Mouse (Mus musculus): ENCODE measurements around the gene Mrc2.

The Mrc2 gene

DNA sequence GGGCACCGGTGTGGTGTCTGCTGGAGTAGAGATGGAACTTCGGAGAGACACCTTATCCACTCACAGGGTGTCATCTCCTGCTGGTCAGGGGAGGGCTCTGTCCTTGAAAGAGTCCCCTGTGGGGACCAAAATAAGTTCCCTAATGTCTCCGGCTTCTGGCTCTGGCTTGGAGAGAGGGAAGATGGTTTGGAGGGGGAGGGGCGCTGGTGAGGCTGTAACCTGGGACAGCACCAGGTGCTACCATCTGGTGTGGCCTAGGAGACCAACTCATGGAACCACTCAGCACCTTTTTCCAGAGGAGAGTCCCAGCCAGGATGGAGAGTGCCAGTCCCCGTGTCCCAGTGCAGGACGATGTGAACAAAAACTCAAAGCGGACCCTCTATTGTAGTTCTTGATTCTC is 58.2 kb downstream of the Mrc2 start:
- no peak for DNase-seq (ENCODE audit: low spot score)

DNA sequence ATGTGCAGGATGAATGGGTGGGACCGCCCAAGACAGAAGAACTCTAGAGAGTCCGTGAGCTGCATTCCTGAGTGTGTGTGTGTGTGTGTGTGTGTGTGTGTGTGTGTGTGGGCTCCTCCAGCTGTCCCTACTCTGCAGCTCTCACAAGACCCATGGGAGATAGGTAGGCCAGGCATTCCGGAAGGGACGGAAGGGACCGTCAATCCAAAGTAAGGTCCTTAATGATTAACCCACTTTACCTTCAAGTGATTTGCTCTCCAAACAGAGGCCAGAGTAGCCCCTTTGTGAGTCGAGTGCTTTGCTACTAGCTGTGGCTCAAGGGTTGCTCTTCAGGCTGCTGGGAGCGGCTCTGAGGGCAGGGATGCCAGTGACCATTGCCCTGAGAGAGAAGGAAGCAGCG is 59.7 kb downstream of the Mrc2 start:
- no peak for DNase-seq (ENCODE audit: low spot score)

GRCm38 (mm10) chr11:105352954-105353890 is 60.8 kb downstream of the Mrc2 start:
- no peak for DNase-seq (ENCODE audit: low spot score)

DNA sequence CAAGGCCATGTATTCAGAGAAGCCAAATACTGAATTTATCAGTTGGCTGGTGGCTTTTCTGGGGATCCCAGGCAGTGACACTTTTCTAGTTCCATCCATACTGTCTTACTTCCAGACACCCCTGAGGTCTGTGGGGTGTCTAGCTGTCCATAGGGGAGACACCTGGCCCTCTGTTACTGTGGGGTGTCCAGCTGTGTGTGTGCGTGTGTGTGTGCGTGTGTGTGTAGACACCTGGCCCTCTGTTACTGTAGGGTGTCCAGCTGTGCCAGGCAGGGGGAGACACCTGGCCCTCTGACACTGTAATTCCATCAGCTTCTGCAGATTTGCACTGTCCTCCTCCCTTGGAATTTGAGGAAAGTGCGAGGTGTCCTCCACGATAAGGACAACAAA is 61.4 kb downstream of the Mrc2 start:
- no peak for DNase-seq (ENCODE audit: low spot score)

- DNase-seq (ENCODE audit: low spot score), result no peak
Measured at GRCm38 (mm10) chr11:105356301-105356700, 63.9 kb downstream of the Mrc2 start.

GRCm38 (mm10) chr11:105362041-105362765 is 69.8 kb downstream of the Mrc2 start:
- no peak for DNase-seq (ENCODE audit: low spot score)

DNA sequence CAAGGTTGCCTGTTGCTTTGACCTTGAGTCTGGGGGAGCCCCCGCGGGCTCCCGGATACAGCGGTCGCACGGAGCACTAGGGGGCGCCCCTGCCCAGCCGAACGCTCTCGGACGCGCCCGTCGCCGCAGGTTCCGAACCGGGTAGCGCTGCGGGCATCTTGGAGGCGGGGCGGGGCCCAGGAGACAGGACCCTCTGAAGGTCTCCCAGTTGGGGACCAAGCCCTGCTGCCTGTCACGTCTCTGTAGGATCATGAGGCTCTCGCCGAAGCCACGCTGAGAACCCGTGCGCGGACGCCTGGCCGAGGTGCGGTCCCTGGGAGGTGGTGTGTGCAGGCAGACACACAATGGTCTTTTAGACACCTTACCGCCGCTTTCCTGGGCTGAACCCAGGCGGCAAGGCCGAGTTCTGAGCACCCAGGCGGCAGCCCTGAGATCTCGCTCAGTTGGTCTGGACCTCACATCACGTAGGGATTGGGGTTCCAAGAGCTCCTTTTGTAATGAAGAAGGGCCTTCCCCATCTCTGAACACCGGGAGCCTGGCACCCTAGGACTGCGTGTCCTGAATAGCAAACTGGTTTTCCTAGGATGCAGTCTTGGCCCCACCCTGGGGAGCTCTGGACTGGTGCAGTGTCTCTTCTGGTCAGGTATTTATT is 70.6 kb downstream of the Mrc2 start:
- peak; percentile 85 for DNase-seq (ENCODE audit: low spot score)

DNA sequence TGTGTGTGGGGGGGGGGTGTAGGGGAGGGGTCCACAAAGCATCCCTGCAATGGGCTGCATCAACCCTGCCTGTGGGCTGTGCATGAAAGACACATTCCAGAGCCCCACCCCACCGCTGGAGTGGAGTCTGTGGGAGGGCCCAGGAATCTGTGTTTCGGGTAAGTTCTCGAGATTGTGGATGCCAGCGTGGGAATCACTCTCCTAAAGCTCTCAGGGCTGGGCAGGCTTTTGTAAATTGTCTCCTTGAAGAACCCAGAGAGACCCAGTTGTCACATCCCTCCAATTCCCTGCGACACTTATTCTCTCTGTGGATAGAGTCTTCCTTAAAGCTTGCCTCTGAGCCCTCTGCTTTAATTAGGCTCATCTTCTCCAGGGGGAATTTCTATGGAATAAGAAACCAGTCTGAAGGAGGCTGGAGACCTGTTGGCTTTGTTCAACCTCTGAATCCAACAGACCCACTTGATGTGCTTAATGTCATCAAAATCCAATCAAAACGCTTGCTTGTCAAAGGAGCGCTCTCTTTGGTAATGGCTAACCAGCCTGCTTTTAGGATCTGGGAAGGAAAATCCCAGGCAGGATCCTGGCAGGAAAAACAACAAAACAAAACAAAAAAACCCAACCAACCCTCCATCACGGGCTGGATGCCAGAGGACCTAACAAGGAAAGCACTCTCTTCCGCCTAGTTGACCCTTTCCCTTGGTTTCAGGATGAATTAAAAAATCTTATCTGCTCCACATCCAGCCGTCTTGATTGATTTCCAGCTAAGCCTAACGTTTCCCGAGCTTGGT is 71.3 kb downstream of the Mrc2 start:
- DNase-seq (ENCODE audit: low spot score), result peak; percentile 29

GRCm38 (mm10) chr11:105364386-105365065 is 72.1 kb downstream of the Mrc2 start:
- peak; percentile 50 for DNase-seq (ENCODE audit: low spot score)

GRCm38 (mm10) chr11:105365611-105366010 is 73.2 kb downstream of the Mrc2 start:
- no peak for DNase-seq (ENCODE audit: low spot score)

DNA sequence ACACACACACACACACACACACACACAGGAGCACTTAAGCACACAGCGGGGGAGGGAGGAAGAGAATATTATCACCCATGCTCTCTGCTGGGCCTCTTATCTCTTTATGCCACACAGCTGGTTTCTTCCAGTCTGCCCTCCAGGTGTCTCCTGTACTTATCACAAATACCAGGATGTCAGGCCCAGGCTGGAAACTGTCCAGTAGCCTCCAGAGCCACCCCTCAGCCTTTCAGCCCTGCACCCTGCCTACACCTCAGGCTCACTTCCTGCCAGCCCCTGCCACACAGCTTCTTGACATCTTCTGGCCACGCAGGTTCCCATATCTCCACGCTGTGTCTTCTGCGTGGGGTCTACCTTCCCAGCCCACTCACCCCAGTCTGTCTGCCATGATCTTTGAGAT is 73.6 kb downstream of the Mrc2 start:
- DNase-seq (ENCODE audit: low spot score), result peak; percentile 27

DNA sequence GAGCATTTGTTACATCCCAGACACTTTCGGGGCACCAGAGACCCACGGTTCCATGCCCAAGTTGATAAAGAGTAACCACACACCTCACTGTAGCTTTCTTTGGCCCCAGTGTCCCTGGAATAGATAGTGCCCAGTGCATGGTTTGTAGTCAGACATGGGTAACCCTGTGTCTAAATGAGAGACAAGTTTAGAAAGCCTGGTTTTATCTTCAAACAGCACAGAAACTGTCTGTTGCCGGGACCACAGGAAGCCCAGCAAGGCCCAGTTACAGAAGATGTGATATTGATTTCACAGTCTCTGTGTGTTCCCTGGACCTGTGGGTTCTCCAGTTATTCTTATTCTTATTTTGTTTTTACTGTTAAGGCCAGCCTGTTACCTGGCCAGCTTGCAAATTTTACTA is 74.7 kb downstream of the Mrc2 start:
- DNase-seq (ENCODE audit: low spot score), result no peak

DNA sequence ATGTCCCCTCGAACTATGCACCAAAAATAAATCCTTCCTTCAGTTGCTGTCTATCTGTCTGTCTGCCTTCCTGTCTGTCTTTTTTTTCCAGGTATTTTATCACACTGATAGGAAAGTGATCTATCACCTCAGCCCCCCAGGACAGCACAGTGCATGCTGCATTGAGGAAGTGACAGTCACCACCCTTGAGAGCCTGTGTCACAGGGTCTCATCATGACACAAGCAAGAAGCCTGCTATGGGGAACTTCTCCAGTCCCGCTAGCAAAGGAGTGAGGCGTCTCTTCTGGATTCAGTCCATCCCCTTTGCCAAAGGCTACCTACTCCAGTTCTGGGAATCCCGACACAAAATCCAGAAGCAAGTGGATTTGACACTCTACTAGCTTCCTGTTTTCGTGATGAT is 76.4 kb downstream of the Mrc2 start:
- no peak for DNase-seq (ENCODE audit: low spot score)

DNA sequence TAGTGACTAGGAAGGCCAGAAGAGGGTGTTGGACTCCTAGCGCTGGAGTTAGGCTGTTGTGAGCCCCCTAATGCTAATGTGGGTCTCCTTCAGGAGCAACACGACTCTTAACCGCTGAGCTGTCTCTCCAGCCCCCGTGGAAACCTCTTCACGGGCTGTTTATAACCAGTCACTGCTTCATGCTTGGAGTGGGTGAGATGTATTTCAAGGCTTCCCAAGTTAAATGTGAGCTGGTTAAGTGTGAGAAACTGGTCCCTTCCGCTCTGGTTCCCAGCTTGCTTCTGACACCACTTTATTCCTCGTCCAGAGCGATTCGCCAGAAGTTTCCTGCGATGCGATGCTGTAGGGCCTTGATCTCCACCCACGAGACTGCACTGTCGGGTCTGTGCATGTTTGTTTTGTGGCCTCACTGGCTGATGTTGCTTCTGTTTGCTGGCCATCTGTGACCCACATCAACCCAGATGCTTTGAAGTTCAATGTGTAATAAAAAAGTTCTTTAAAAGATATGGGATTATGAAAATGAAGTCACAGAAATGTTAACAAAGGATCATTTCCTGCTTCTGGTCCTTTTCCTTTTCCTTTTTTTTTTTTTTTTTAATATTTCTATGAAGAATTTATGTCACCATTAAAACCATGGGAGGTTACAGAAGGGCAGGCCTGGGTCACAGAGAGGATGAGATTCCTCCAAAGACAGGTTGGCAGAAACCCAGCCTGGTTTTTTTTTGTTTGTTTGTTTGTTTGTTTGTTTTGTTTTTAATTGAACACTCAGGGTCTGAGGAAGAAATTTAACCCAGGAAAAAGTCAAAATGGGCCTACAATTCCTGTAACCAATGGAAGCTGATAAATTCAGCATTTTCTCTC is 77.3 kb downstream of the Mrc2 start:
- no peak for DNase-seq (ENCODE audit: low spot score)

DNA sequence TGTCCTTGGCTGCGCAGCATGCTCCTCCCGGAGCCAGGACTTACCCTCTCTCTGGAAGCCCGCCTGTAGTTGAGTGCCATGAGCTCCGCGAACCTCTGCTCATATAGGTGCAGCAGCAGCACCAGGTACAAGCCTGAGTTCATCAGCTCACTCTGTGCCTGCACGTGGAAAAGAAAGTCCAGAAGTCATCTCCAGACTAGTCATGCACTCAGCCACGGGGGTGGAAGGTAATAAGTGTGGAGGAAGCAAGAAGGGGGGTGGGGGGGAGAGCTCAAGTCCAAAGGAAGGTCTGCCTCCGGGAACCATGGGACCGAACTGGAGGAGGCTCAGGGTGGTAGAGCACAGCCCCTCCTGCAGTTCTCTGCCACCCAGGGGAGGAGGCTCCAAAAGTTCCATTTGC is 79.4 kb downstream of the Mrc2 start:
- DNase-seq (ENCODE audit: low spot score), result no peak

- DNase-seq (ENCODE audit: low spot score), result no peak
Measured at GRCm38 (mm10) chr11:105373881-105374280, 81.4 kb downstream of the Mrc2 start.

- DNase-seq (ENCODE audit: low spot score), result no peak
Measured at GRCm38 (mm10) chr11:105374526-105375175, 82.2 kb downstream of the Mrc2 start.

DNA sequence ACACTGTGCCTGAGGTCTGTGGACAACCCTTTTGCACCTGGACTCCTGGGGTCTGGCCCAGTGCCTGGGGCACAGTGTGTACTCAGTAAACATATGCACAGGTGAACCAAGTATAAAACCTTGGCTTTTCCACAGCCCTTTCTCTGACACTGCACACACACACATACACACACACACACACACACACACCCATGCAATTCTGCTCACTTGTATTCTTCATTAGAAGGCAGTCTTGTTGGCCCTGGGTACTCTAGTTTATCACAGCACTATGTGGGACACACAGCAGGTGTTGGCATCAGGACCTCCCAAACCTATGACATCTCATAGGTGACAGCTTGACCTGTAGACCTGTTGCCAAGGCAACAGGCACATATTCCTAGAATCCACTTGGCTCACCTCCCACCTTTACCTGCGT is 83.4 kb downstream of the Mrc2 start:
- no peak for DNase-seq (ENCODE audit: low spot score)

DNA sequence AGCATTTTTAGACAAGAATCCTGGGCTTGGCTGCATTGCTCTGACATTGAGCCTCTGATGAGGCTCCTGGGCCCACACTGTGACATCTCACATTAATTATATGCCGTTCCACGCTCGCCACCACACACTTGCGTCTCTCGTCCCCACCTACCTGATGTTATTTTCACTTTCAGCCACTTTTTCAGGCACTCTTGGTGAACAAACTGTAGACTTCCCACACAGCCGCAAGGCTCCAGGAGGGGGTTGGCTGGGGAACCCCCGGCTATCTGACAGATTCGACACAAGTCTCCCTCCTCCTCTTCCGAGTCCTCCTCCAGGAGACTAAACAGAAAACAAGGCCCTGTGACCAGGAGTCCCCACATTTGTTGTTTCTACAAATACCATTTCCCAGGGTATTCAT is 92.8 kb downstream of the Mrc2 start:
- no peak for DNase-seq (ENCODE audit: low spot score)

- DNase-seq (ENCODE audit: low spot score), result peak; percentile 24
Measured at GRCm38 (mm10) chr11:105388636-105389035, 96.2 kb downstream of the Mrc2 start.

All from embryo, embryonic 10.5 days (tissue).